Mouse (Mus musculus) telencephalon, adult 2 months (tissue): ENCODE data around the gene Sugp2.

ENCODE experiments used
- DNase-seq: peaks from one replicate; pipeline ENCODE4 v3.0.0-alpha.2; 2011; ENCODE audit warnings: low read depth, low spot score

Gene Sugp2

GRCm38 (mm10) chr8:70282603-70283135 is 48.6 kb downstream of the Sugp2 start, which contains the start of gene Homer3:
Homer3 (plus strand) TSS chr8:70282827.
- DNase-seq: peak; percentile 55

- DNase-seq: no peak
Measured at GRCm38 (mm10) chr8:70283136-70284077, 49.4 kb downstream of the Sugp2 start.

GRCm38 (mm10) chr8:70284421-70284820 is 50.4 kb downstream of the Sugp2 start:
- DNase-seq: no peak

- DNase-seq: no peak
Measured at GRCm38 (mm10) chr8:70285304-70285703, 51.3 kb downstream of the Sugp2 start.

- no peak for DNase-seq
Measured at GRCm38 (mm10) chr8:70286737-70287136, 52.7 kb downstream of the Sugp2 start.

- no peak for DNase-seq
Measured at GRCm38 (mm10) chr8:70293988-70294405, 60.0 kb downstream of the Sugp2 start.

GRCm38 (mm10) chr8:70300881-70301280 is 66.9 kb downstream of the Sugp2 start:
- DNase-seq: no peak

- peak; percentile 96 for DNase-seq
Measured at GRCm38 (mm10) chr8:70302358-70302890, 68.4 kb downstream of the Sugp2 start, which contains the start of the genes Ddx49 and Cope. Ddx49 (minus strand) TSS chr8:70302489. Cope (plus strand) TSS chr8:70302518.

GRCm38 (mm10) chr8:70302901-70303300 is 68.9 kb downstream of the Sugp2 start:
- no peak for DNase-seq

- no peak for DNase-seq
Measured at GRCm38 (mm10) chr8:70309311-70309710, 75.3 kb downstream of the Sugp2 start.

GRCm38 (mm10) chr8:70313399-70313798 is 79.4 kb downstream of the Sugp2 start:
- no peak for DNase-seq

GRCm38 (mm10) chr8:70315624-70316510 is 81.8 kb downstream of the Sugp2 start, which contains the start of gene Cers1:
Cers1 (plus strand) TSS chr8:70315775.
- DNase-seq: no peak

- DNase-seq: peak; percentile 93
Measured at GRCm38 (mm10) chr8:70316511-70317504, 82.8 kb downstream of the Sugp2 start.

GRCm38 (mm10) chr8:70317872-70318271 is 83.8 kb downstream of the Sugp2 start:
- no peak for DNase-seq

GRCm38 (mm10) chr8:70323716-70324115 is 89.7 kb downstream of the Sugp2 start:
- DNase-seq: no peak

- DNase-seq: no peak
Measured at GRCm38 (mm10) chr8:70327512-70327911, 93.5 kb downstream of the Sugp2 start.

GRCm38 (mm10) chr8:70329124-70329834 is 95.3 kb downstream of the Sugp2 start, which contains the start of gene Gdf1:
Gdf1 (plus strand) TSS chr8:70329817.
- DNase-seq: no peak
